Mouse (Mus musculus): ENCODE data around the gene Gsc2. TPM values are rescaled to one million over a fixed set of nuclear protein-coding genes. Genes with fewer than 3 reads are reported as not detected.

The Gsc2 gene
- total and polyA plus RNA-seq, 3 experiments, result not detected

DNA sequence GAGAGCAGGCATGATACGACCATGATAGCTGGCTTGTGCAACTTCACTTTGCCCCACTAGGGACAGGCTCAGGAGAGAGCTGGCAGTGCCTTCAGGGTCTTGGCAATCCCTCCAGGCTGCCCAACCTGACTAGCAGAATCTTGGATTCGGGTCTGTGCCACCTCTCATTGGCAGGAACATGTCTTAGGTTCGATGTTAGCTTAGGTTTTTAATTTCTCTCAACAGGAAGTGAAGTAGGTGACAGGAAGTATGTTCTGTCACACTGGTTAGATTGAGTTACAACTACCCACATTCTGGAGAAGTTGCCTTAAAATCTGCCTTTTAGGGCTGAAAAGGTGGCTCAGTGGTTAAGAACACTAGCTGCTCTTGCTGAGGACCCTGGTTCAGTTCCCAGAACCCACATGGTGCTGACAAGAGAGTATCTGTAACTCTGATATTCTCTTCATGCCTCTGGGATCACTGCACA, 19.6 kb upstream of the Gsc2 start:
- Histone ChIP-seq H3K36me3 (replicated peaks) (no peaks in the 10 kb centered on the region), H3K9me3 (replicated peaks) (no peaks in the 10 kb centered on the region), H3K4me3 (ENCODE audit: low read depth, low read length) (no peak overlapping the region), H3K4me1 (ENCODE audit: insufficient read depth, low read depth, low read length) (peaks cover 28% of the 10 kb centered on the region), H3K27me3 (ENCODE audit: insufficient read depth, low read length) (peaks cover 63% of the 10 kb centered on the region)
- ATAC-seq (ENCODE audit: extremely low read depth, insufficient number of reproducible peaks, low FRiP score, poor library complexity, severe bottlenecking), result no peak; the same call in 1 of the 2 replicates
- DNase-seq (ENCODE audit: low spot score), result no peak
- TF ChIP-seq GATA1 (IDR thresholded peaks at IDR 0.05; ENCODE audit: borderline replicate concordance, low read length) (no peak), POLR2AphosphoS5 (IDR thresholded peaks at IDR 0.05; ENCODE audit: insufficient replicate concordance, low read depth, low read length) (no peak), CTCF (IDR thresholded peaks at IDR 0.05; ENCODE audit: low read depth, low read length) (no peak), GATA2 (IDR thresholded peaks at IDR 0.05; ENCODE audit: borderline replicate concordance, low read depth, low read length) (no peak)

DNA sequence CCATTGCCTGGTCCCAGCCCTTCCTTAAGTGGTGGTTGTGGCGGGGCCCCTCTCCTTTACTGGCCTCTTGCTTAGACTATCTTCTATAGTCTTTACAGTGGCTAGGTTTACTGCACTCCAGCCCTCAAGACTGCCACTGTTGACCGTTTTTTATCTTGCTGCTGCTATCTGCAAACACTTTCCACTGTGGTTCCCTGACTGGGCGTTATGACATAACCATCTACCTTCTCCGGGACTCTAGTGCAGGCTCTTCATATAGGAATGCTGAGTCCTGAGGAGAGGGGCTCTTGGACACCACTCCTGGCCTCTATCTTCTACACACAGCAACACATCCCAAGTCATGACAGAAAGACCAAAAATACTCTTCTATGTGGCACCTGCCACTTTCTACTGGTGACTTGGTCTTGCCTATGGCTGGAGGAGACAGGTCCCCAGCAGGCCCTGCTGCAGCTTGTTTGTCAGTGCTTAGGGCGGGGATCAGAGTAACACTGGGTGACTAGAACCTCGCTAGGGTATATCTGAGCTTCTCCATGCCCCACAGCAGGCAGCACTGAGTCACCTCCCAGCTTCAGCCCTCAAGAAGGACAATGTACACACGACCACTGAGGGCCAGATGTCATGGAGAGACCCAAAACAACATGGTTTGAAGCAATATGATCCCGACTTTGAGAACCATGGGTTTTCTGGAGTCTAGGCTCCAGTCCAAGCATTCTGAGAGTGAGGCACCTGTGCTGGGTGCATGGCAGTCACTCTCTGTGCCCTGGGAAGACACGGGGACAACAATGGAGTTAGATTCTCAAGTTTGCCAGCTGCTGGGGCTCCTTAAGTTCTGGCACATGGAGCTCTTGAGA, 19.0 kb upstream of the Gsc2 start:
- no peak for TF ChIP-seq CTCF (IDR thresholded peaks at IDR 0.05; ENCODE audit: low read depth, low read length)
- H3K9me3 ChIP-seq (replicated peaks), result no peaks in the 10 kb centered on the region
- H3K36me3 ChIP-seq (replicated peaks), result no peaks in the 10 kb centered on the region
- ATAC-seq (ENCODE audit: extremely low read depth, insufficient number of reproducible peaks, low FRiP score, poor library complexity, severe bottlenecking) (no peak), DNase-seq (ENCODE audit: low spot score) (no peak)
- H3K4me3 ChIP-seq (ENCODE audit: low read depth, low read length), result no peak overlapping the region
- H3K4me1 ChIP-seq (ENCODE audit: insufficient read depth, low read depth, low read length), result peaks cover 29% of the 10 kb centered on the region
- H3K27me3 ChIP-seq (ENCODE audit: insufficient read depth, low read length), result peaks cover 62% of the 10 kb centered on the region

DNA sequence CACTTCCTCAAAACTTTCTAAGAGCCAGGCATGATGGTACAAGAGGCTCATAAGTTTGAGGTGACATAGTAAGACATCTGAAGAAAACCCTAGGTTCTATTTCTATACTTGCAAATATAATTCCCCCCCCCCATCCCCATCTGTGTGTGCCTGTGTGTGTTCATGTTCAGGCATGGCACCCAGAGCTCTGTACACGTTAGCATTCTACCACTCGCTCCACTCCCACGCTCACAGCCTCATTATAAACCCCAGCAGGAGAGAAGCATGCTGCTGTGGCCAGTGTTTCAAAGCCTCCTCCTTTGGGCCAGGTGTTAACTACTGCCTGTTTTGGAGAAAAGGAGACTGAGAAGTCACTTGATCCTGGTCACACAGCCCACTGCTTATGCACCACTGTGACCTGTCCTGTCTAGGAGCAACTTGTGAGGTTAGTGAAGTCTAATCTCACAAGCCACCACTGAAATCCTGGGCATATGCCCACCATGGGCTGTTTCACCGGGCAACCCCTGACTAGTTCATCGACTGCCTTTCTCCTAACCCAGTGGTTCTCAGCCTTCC, 17.1 kb upstream of the Gsc2 start:
- Histone ChIP-seq H3K4me3 (ENCODE audit: low read depth, low read length) (no peak overlapping the region), H3K36me3 (replicated peaks) (peaks cover 4% of the 10 kb centered on the region), H3K27me3 (ENCODE audit: insufficient read depth, low read length) (peaks cover 47% of the 10 kb centered on the region), H3K4me1 (ENCODE audit: insufficient read depth, low read depth, low read length) (peaks cover 27% of the 10 kb centered on the region), H3K9me3 (replicated peaks) (no peaks in the 10 kb centered on the region)
- TF ChIP-seq CTCF (IDR thresholded peaks at IDR 0.05; ENCODE audit: low read depth, low read length) (no peak), GATA1 (IDR thresholded peaks at IDR 0.05; ENCODE audit: borderline replicate concordance, low read length) (no peak), TAL1 (conservative IDR thresholded peaks at IDR 0.05; ENCODE audit: low read depth, low read length) (no peak), GATA2 (IDR thresholded peaks at IDR 0.05; ENCODE audit: borderline replicate concordance, low read depth, low read length) (no peak), POLR2AphosphoS5 (IDR thresholded peaks at IDR 0.05; ENCODE audit: insufficient replicate concordance, low read depth, low read length) (no peak)
- no peak for ATAC-seq (ENCODE audit: extremely low read depth, insufficient number of reproducible peaks, low FRiP score, poor library complexity, severe bottlenecking)
- DNase-seq (ENCODE audit: low spot score), result no peak

DNA sequence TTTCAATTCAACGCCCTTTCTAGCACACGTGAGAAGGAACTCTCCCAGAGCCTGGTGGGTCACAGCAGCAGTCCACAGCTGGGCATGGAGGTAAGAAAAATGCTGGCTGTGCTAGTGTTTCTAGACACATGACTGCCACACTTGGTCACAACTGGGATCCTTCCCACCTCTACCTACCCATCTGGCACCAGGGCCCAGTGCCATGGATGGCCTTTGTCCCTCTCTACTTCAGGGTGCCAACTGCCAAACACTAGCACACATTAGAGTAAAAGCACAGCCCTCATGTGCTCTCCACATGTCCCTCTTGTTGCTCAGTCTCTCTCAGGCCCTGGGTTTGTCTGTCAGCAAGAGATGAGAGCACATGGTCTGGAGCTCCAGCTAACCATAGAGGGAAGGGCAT, 14.8 kb upstream of the Gsc2 start:
- DNase-seq (ENCODE audit: low spot score) (no peak), ATAC-seq (ENCODE audit: extremely low read depth, insufficient number of reproducible peaks, low FRiP score, poor library complexity, severe bottlenecking) (no peak)
- peaks cover 51% of the 10 kb centered on the region for H3K4me1 ChIP-seq (ENCODE audit: insufficient read depth, low read depth, low read length)

DNA sequence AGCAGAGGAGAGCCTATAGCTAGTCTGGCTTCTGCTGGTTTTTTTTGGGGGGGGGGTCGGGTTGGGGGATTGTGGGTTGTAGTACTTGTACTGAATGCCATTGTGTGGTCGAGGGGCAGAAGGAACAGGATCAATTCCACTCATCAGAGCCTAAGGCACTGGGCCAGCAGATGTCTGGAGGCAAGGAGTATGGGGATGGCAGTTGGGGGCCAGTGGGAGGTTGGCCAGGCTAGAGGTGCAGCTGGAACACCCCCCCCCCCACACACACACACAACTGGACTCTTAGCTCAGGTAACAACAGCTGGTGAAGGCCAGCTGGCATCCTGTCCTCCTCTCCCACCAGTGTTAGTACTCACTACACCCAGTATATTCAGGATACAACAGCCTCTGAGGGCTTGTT, 14.4 kb upstream of the Gsc2 start:
- peaks cover 55% of the 10 kb centered on the region for H3K4me1 ChIP-seq (ENCODE audit: insufficient read depth, low read depth, low read length)
- ATAC-seq (ENCODE audit: extremely low read depth, insufficient number of reproducible peaks, low FRiP score, poor library complexity, severe bottlenecking), result no peak
- no peak for DNase-seq (ENCODE audit: low spot score)
- no peak overlapping the region; the same call in 1 of the 2 replicates for H3K4me3 ChIP-seq (ENCODE audit: low read depth, low read length)
- peaks cover 32% of the 10 kb centered on the region for H3K36me3 ChIP-seq (replicated peaks)
- H3K27me3 ChIP-seq (ENCODE audit: insufficient read depth, low read length), result peaks cover 22% of the 10 kb centered on the region
- TF ChIP-seq POLR2AphosphoS5 (IDR thresholded peaks at IDR 0.05; ENCODE audit: insufficient replicate concordance, low read depth, low read length) (no peak), TAL1 (conservative IDR thresholded peaks at IDR 0.05; ENCODE audit: low read depth, low read length) (no peak), GATA1 (IDR thresholded peaks at IDR 0.05; ENCODE audit: borderline replicate concordance, low read length) (no peak), GATA2 (IDR thresholded peaks at IDR 0.05; ENCODE audit: borderline replicate concordance, low read depth, low read length) (no peak), CTCF (IDR thresholded peaks at IDR 0.05; ENCODE audit: low read depth, low read length) (no peak)
- H3K9me3 ChIP-seq (replicated peaks), result no peaks in the 10 kb centered on the region

More for the DNA sequence above, 14.8 kb upstream of the Gsc2 start:
- TF ChIP-seq POLR2AphosphoS5 (IDR thresholded peaks at IDR 0.05; ENCODE audit: insufficient replicate concordance, low read depth, low read length) (no peak), CTCF (IDR thresholded peaks at IDR 0.05; ENCODE audit: low read depth, low read length) (no peak), TAL1 (conservative IDR thresholded peaks at IDR 0.05; ENCODE audit: low read depth, low read length) (no peak), GATA2 (IDR thresholded peaks at IDR 0.05; ENCODE audit: borderline replicate concordance, low read depth, low read length) (no peak), GATA1 (IDR thresholded peaks at IDR 0.05; ENCODE audit: borderline replicate concordance, low read length) (no peak)
- H3K9me3 ChIP-seq (replicated peaks), result no peaks in the 10 kb centered on the region
- peaks cover 26% of the 10 kb centered on the region for H3K27me3 ChIP-seq (ENCODE audit: insufficient read depth, low read length)
- peaks cover 28% of the 10 kb centered on the region for H3K36me3 ChIP-seq (replicated peaks)
- no peak overlapping the region for H3K4me3 ChIP-seq (ENCODE audit: low read depth, low read length)

DNA sequence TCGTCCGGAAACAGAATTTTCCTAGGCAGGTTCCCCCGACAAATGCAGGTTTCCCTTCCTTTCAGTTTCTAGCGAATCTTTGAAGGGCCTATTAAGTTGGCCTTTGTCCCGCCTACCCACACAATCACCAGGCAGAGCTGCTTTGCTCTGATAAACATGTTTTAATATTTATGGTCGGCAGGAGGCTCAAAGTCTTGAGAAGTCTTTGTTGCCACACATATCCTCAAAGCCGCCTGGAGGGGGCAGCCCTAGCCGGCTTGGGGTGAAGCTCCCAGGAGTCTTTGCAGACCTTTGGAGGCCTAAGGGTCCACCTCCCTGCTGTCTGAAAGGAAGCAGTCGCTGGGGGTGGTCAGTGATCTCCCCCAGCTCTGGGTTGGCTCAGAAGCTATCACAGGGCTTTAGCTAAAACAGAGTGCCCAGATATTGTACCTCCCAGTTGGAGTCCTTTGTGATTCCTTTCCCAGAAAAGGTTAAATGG, 13.8 kb upstream of the Gsc2 start:
- TF ChIP-seq CTCF (IDR thresholded peaks at IDR 0.05; ENCODE audit: low read depth, low read length) (no peak), GATA1 (IDR thresholded peaks at IDR 0.05; ENCODE audit: borderline replicate concordance, low read length) (no peak), GATA2 (IDR thresholded peaks at IDR 0.05; ENCODE audit: borderline replicate concordance, low read depth, low read length) (no peak), POLR2AphosphoS5 (IDR thresholded peaks at IDR 0.05; ENCODE audit: insufficient replicate concordance, low read depth, low read length) (no peak)
- no peaks in the 10 kb centered on the region for H3K9me3 ChIP-seq (replicated peaks)
- ATAC-seq (ENCODE audit: extremely low read depth, insufficient number of reproducible peaks, low FRiP score, poor library complexity, severe bottlenecking), result peak; percentile 77

More for the DNA sequence above, 13.8 kb upstream of the Gsc2 start:
- Histone ChIP-seq H3K4me3 (ENCODE audit: low read depth, low read length) (peak overlapping the region; percentile 89), H3K36me3 (replicated peaks) (peaks cover 37% of the 10 kb centered on the region), H3K27me3 (ENCODE audit: insufficient read depth, low read length) (peaks cover 16% of the 10 kb centered on the region), H3K4me1 (ENCODE audit: insufficient read depth, low read depth, low read length) (peaks cover 57% of the 10 kb centered on the region)
- peak; percentile 85 for DNase-seq (ENCODE audit: low spot score)

Measured in G1E (cell line).